Mouse (Mus musculus) small intestine, adult 2 months (tissue): ENCODE results near the gene Flnb. TPM values are rescaled to one million over a fixed set of nuclear protein-coding genes. Genes with fewer than 3 reads are reported as not detected.
A peak's percentile ranks its signal among the peaks of the same experiment; 100 is the strongest.

Experiments
- H3K27ac ChIP-seq: fragments of 200-500 bp; 2 replicates; pipeline ENCODE4 v1.5.1; 2012; ENCODE audit warnings: low read depth, low read length, control low read depth, inconsistent platforms; ENCODE audit not compliant: insufficient read depth
- H3K27me3 ChIP-seq: fragments of 200-500 bp; 2 replicates; pipeline ENCODE4 v1.6.1; 2012; ENCODE audit warnings: mild to moderate bottlenecking, moderate library complexity, low read length, inconsistent platforms; ENCODE audit not compliant: control insufficient read depth, insufficient read depth
- H3K36me3 ChIP-seq: fragments of 200-500 bp; 2 replicates; pipeline ENCODE4 v1.6.1; 2012; ENCODE audit warnings: mild to moderate bottlenecking, low read length, control low read depth, inconsistent platforms; ENCODE audit not compliant: control insufficient read depth, insufficient read depth
- H3K4me1 ChIP-seq: fragments of 200-500 bp; 2 replicates; pipeline ENCODE4 v1.6.1; 2012; ENCODE audit warnings: low read length, inconsistent platforms, mixed read lengths; ENCODE audit not compliant: control insufficient read depth, insufficient read depth, insufficient read length
- H3K4me3 ChIP-seq: fragments of 200-500 bp; 2 replicates; pipeline ENCODE4 v1.5.1; 2012; ENCODE audit warnings: low read depth, mild to moderate bottlenecking, control low read depth, inconsistent platforms, low read length, moderate library complexity
- CTCF ChIP-seq: fragments of 200-500 bp; IDR thresholded peaks from 2 replicates; pipeline ENCODE4 v1.5.1; 2012; ENCODE audit warnings: low read depth, mild to moderate bottlenecking, control low read depth, inconsistent platforms, low read length, moderate library complexity, mixed read lengths; ENCODE audit not compliant: insufficient replicate concordance, insufficient read length; ENCODE audit errors: extremely low read depth
- POLR2A ChIP-seq: fragments of 200-500 bp; IDR thresholded peaks from 2 replicates; pipeline ENCODE4 v1.6.1; 2012; ENCODE audit warnings: low read depth, mild to moderate bottlenecking, control low read depth, inconsistent platforms, low read length, moderate library complexity
- WGBS: fragments of 180-500 bp; shearing (Covaris S2); methylation state at CpG from one replicate; pipeline ENCODE4 v1.1.7; 2018; 5-methylcytosine and 5-hydroxymethylcytosine counted together
- polyA plus RNA-seq: library from polyadenylated mRNA; depleted of rRNA; stranded (reverse); fragments of >200 nt; gene quantifications from 2 replicates; pipeline ENCODE4 v1.2.3, GENCODE M21; 2012

Flnb gene
- polyA plus RNA-seq, 1 experiment = 54.8 TPM

DNA sequence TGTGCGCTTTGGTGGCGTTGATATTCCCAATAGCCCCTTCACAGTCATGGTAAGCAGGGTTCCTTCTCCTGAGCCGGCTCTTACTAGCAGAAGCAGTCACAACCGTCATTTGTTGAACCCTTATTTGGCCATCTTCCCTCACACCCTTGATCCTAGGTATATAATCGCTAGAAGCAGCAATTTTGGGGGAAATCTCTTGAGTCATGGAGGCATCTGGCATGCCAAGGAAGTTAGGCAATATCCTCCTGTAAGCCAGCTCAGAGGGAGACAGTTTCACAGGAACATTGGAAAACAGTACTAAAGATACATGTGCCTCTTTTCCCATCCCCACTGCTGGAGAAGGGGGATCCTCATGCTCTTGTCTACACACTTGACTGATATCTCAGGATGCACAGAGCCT lies 101.6 kb downstream of the Flnb start:
- TF ChIP-seq POLR2A = no peak
- TF ChIP-seq CTCF = no peak
- Histone ChIP-seq H3K4me3 (no peak overlapping the region), H3K4me1 (peaks cover 3% of the 10 kb centered on the region; the same call in 1 of the 2 replicates), H3K27me3 (no peaks in the 10 kb centered on the region), H3K36me3 (peaks cover 77% of the 10 kb centered on the region), H3K27ac (peak overlapping the region; percentile 10; the same call in 1 of the 2 replicates)
- WGBS = 79% methylated on average over 5 of the region's 5 CpGs

DNA sequence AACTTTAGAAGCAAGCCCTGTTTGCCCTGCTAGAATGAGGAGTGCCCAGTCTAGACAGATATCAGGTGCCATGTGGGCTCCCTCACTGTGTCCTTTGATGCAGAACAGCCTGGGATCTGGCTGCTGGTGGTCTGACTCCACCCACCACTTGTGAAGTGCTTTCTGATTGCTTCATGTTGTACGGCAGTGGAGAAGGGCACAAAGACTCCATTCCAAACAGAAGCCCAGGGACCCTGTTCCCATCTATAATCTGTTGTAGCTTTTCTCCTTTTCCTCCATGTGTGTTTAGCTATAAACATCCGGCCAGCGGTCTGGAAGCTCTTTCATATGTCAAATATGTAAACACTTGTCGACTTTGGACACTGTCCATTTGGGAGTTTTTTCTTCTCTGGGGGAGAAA lies 102.2 kb downstream of the Flnb start:
- peaks cover 3% of the 10 kb centered on the region; the same call in 1 of the 2 replicates for H3K4me1 ChIP-seq
- H3K27me3 ChIP-seq = no peaks in the 10 kb centered on the region
- no peak for TF ChIP-seq CTCF
- no peak for TF ChIP-seq POLR2A
- no peak overlapping the region for H3K4me3 ChIP-seq
- peaks cover 74% of the 10 kb centered on the region for H3K36me3 ChIP-seq
- H3K27ac ChIP-seq = no peak overlapping the region
- WGBS = 73% methylated on average over 4 of the region's 4 CpGs

DNA sequence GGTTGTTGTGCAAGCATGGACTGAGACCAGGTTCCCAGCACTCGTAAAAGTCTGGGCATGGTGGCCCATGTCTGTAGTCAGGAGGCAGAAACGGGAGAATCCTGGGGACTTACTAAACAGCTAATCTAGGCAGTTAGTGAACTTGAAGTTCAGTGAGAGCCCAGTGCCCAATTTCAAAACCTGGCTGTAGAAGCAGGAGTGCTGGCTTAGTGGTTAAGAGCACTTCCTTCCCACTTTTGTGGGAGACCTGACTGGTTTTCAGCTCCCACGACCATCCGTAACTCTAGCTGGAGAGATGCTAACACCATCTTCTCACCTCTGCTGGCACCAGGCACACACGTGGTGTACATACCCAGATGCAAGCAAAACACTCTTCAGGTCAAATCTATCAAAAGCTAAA lies 103.7 kb downstream of the Flnb start:
- peaks cover 3% of the 10 kb centered on the region; the same call in 1 of the 2 replicates for H3K4me1 ChIP-seq
- no peaks in the 10 kb centered on the region for H3K27me3 ChIP-seq
- WGBS = 73% methylated on average over 5 of the region's 5 CpGs
- peaks cover 75% of the 10 kb centered on the region for H3K36me3 ChIP-seq
- no peak for TF ChIP-seq CTCF
- no peak for TF ChIP-seq POLR2A
- H3K27ac ChIP-seq = no peak overlapping the region
- H3K4me3 ChIP-seq = no peak overlapping the region

DNA sequence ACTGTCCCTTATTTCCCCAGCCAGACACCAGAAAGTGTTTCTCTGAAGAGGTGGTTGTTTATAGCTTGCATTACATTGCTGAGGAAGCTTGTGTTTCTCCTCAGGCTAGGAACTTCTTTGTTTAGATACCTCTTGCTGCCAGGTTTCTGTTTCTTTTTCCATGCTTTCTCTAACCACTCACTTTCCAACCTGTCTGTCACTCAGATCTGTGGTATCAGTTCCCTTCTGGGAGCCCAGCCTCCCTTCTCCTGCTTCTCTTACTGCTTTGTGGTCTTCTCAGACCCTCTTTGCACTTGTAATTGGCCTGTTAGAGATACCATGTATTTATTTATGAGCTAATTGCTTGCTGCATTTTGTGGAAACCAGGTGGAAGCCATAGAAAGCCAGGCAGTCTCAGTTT lies 105.9 kb downstream of the Flnb start:
- peaks cover 71% of the 10 kb centered on the region for H3K36me3 ChIP-seq
- TF ChIP-seq POLR2A (no peak), CTCF (no peak)
- no peak overlapping the region for H3K4me3 ChIP-seq
- H3K27me3 ChIP-seq = no peaks in the 10 kb centered on the region
- H3K27ac ChIP-seq = no peak overlapping the region
- peaks cover 3% of the 10 kb centered on the region; the same call in 1 of the 2 replicates for H3K4me1 ChIP-seq

DNA sequence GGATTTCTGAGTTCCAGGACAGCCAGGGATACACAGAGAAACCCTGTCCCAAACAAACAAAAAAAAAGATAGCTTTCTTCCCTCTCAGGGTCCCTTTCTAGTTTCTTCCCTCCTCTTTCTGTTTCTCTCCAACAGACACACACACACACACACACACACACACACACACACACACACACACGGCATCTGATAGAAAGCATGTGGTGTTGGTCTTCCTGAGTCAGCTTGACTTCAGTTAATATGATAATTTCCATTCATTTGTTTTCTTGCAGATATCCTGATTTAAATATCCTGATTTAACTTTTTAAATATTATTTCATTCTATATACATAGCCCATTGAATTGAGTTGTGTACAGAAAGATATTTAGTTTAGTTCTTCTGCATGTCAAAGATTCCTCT lies 110.6 kb downstream of the Flnb start:
- TF ChIP-seq CTCF (no peak), POLR2A (no peak)
- Histone ChIP-seq H3K4me3 (no peak overlapping the region), H3K27ac (no peak overlapping the region), H3K27me3 (no peaks in the 10 kb centered on the region), H3K4me1 (no peaks in the 10 kb centered on the region), H3K36me3 (peaks cover 85% of the 10 kb centered on the region)
- 88% methylated on average over 1 of the region's 1 CpGs for WGBS

DNA sequence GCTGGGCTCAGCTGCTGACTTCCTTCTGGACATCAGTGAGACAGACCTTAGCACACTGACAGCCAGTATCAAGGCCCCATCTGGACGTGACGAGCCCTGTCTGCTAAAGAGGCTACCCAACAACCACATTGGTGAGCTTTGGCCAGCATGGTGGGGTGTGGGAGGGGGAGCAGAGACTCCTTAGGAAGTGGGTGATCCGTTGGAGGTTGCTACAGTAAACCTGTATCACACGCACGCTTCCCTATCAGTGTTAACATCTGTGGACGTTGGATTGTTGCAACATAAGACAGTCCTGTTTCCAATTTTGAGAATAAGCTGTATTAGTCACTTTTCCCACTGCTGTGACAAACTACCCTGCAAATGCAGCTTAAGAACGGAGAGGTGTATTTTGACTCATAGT lies 111.3 kb downstream of the Flnb start:
- no peaks in the 10 kb centered on the region for H3K4me1 ChIP-seq
- no peak for TF ChIP-seq POLR2A
- no peak for TF ChIP-seq CTCF
- H3K27me3 ChIP-seq = no peaks in the 10 kb centered on the region
- H3K4me3 ChIP-seq = no peak overlapping the region
- no peak overlapping the region for H3K27ac ChIP-seq
- peaks cover 86% of the 10 kb centered on the region for H3K36me3 ChIP-seq
- WGBS = 74% methylated on average over 7 of the region's 7 CpGs

DNA sequence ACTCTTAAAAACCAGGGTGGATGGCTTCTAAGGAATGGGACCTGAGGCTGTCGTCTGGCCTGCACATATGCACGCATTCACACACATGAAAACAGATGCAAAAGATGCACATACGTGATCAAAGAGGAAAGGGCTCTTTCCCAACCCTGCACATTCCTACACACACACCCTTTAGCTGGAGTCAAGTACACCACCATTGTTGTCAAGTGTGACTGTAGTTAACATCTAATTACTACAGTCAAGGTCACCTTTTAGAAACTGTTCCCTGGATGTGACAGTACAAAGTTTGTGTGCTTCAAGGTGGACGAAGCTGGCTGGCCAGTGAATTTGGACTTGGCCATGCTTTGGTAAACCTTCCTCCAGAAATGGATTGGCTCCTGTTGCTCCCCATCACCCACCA lies 114.4 kb downstream of the Flnb start:
- H3K4me3 ChIP-seq = no peak overlapping the region
- H3K36me3 ChIP-seq = peaks cover 83% of the 10 kb centered on the region
- WGBS = 91% methylated on average over 4 of the region's 4 CpGs
- H3K4me1 ChIP-seq = no peaks in the 10 kb centered on the region
- TF ChIP-seq POLR2A (no peak), CTCF (no peak)
- H3K27ac ChIP-seq = no peak overlapping the region
- no peaks in the 10 kb centered on the region for H3K27me3 ChIP-seq
